Mouse (Mus musculus) urinary bladder, adult 18-20 months (tissue): ENCODE measurements around the gene Lhfp.

Experiments used
- DNase-seq, 2 experiments: peaks; one replicate each; pipeline ENCODE4 v3.0.0; 2022; ENCODE audit warnings: low spot score in 2 of 2, mixed read lengths in 2 of 2

Lhfp gene

GRCm38 (mm10) chr3:53151081-53151480, 109.8 kb downstream of the Lhfp start:
- DNase-seq, result no peak

GRCm38 (mm10) chr3:53151607-53152006, 110.3 kb downstream of the Lhfp start:
- DNase-seq, result no peak

- DNase-seq, result no peak
Measured at GRCm38 (mm10) chr3:53161963-53162362, 120.6 kb downstream of the Lhfp start.

GRCm38 (mm10) chr3:53165281-53165680, 124.0 kb downstream of the Lhfp start:
- DNase-seq, result peak in 1 of 2 experiments; percentile 42

- no peak for DNase-seq
Measured at GRCm38 (mm10) chr3:53166001-53166400, 124.7 kb downstream of the Lhfp start.

GRCm38 (mm10) chr3:53169486-53169885, 128.2 kb downstream of the Lhfp start:
- no peak for DNase-seq

- no peak for DNase-seq
Measured at GRCm38 (mm10) chr3:53173310-53174063, 132.2 kb downstream of the Lhfp start.

- no peak for DNase-seq
Measured at GRCm38 (mm10) chr3:53179936-53180335, 138.6 kb downstream of the Lhfp start.

GRCm38 (mm10) chr3:53185439-53185838, 144.1 kb downstream of the Lhfp start:
- no peak for DNase-seq

GRCm38 (mm10) chr3:53193441-53193840, 152.1 kb downstream of the Lhfp start:
- no peak for DNase-seq

- no peak for DNase-seq
Measured at GRCm38 (mm10) chr3:53195666-53196107, 154.4 kb downstream of the Lhfp start.

- no peak for DNase-seq
Measured at GRCm38 (mm10) chr3:53200175-53200574, 158.8 kb downstream of the Lhfp start.

- DNase-seq, result no peak
Measured at GRCm38 (mm10) chr3:53200853-53201252, 159.5 kb downstream of the Lhfp start.

GRCm38 (mm10) chr3:53201670-53202069, 160.3 kb downstream of the Lhfp start:
- DNase-seq, result no peak

GRCm38 (mm10) chr3:53202184-53202583, 160.9 kb downstream of the Lhfp start:
- DNase-seq, result no peak

- no peak for DNase-seq
Measured at GRCm38 (mm10) chr3:53202698-53203097, 161.4 kb downstream of the Lhfp start.

- no peak for DNase-seq
Measured at GRCm38 (mm10) chr3:53203656-53204055, 162.3 kb downstream of the Lhfp start.

- no peak for DNase-seq
Measured at GRCm38 (mm10) chr3:53204348-53204984, 163.1 kb downstream of the Lhfp start.

- no peak for DNase-seq
Measured at GRCm38 (mm10) chr3:53204985-53205365, 163.6 kb downstream of the Lhfp start.

- no peak for DNase-seq
Measured at GRCm38 (mm10) chr3:53205706-53206105, 164.4 kb downstream of the Lhfp start.

GRCm38 (mm10) chr3:53206509-53207224, 165.3 kb downstream of the Lhfp start:
- DNase-seq, result no peak

GRCm38 (mm10) chr3:53207225-53207528, 165.8 kb downstream of the Lhfp start:
- no peak for DNase-seq
